Mouse (Mus musculus) colon, adult 2 months (tissue): ENCODE data around the gene Cd200r4. TPM values are rescaled to one million over a fixed set of nuclear protein-coding genes. Genes with fewer than 3 reads are reported as not detected.

Experiments
- polyA plus RNA-seq: library from polyadenylated mRNA; depleted of rRNA; stranded (reverse); fragments of >200 nt; gene quantifications from 2 replicates; pipeline ENCODE4 v1.2.3, GENCODE M21; 2012; rRNA removed

Cd200r4 gene
- 0.24 and 0.27 TPM in 2 replicates for polyA plus RNA-seq

DNA sequence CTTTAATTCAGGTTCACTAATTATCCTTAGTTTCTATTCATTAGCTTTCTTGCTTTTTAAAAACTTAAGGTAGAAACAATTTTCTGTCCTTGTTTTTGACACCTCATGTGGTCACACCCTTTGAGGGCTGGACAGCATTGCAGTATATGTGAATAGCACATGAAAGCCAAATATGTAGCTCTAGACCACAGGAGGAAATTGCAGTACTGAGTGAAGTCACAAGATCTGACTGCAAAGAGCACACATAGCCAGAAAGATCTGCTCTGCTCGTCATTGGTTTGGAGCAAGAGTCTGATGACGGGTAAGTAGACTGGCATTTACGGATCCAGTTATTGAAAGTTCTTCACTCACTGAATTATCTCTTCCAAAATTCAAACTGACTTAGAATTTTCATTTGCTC is at the start of gene Cd200r4:
Cd200r4 (plus strand) TSS at position 190 of the 400 bp plus-strand sequence.

DNA sequence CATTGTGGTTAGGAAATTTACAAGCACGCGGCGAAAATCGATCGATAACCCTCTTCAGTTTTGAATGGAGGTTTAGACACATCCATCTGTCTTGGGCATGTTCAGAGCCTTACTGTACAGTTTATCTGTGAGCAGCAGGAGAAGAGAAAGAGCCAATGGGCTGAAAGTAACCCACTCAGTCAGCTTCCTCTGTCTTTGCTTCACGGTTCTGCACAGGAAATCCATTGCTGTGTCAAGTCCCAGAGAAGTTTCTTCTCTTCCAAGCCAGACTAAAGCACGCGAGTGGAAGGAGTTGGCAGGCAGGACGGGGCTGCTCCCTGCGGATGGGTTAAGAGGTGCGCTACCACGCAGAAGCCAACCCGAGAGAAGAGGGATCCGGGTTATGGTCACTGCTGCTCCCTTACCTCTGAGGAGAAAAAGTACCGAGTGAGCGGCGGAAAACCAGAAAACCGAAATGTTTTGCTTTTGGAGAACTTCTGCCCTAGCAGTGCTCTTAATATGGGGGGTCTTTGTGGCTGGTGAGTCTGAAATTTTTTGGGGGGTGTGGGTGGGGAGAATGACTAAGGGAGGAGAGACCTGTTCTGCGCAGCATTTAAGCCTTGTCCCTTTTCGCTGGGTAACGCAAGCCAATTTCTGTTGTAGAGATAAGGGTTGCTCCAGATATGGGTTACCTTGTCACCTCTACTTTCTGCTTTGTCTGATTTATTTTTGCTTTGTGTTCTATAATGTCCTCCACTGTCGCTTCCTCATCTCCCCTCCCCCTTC is 45.8 kb upstream of the Cd200r4 start, which contains the start of gene Cd200r1:
Cd200r1 (plus strand) TSS at position 182 of the 765 bp plus-strand sequence.

DNA sequence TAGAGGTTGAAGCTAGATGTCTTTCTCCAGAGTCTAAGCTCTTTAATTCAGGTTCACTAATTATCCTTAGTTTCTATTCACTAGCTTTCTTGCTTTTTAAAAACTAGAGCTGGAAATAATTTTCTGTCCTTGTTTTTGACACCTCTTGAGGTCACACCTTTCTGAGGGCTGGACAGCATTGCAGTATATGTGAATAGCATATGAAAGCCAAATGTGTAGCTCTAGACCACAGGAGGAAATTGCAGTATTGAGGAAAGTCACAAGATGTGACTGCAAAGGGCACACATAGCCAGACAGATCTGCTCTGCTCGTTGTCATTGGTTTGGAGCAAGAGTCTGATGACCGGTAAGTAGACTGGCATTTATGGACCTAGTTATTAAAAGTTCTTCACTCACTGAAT is 55.3 kb downstream of the Cd200r4 start, which contains the start of gene Cd200r2:
Cd200r2 (plus strand) TSS at position 301 of the 400 bp plus-strand sequence.

Other genes with a start within 250 kb of the Cd200r4 start
- gene Nepro, start 87.4 kb upstream of the Cd200r4 start, polyA plus RNA-seq = 4.7 and 5.4 TPM in 2 replicates
- 5.9 and 10.3 TPM in 2 replicates for gene Gtpbp8, start 65.4 kb upstream of the Cd200r4 start, polyA plus RNA-seq
- 0.27 and 0.30 TPM in 2 replicates for gene Cd200r1, start 46.0 kb upstream of the Cd200r4 start, polyA plus RNA-seq
- gene Cd200r2, start 55.4 kb downstream of the Cd200r4 start, polyA plus RNA-seq = 1.1 and 1.9 TPM in 2 replicates
- not detected in 2 replicates for gene Cd200r3, start 131.9 kb downstream of the Cd200r4 start, polyA plus RNA-seq